Comparison of ENCODE assay signal across 9 mouse cellular contexts in genomic region chr3:83127726-83128448, GRCm38 (mm10). TPM values are rescaled to one million over a fixed set of nuclear protein-coding genes. Genes with fewer than 3 reads are reported as not detected.
DNase-seq lines count a peak whose midpoint lies in the region; ATAC-seq and TF ChIP-seq lines count a peak whose summit lies in the region.
"Had no signal": no experiment of that assay in that cellular context is flagged by ENCODE, and none has a peak within 500 bp of the region (broad histone marks: within the 10 kb centered on the region; RNA-seq: fewer than 3 reads in every experiment).

TSS of gene Dchs2 (plus strand) at chr3:83127948.

- H3K9me3 ChIP-seq in heart, embryonic 15.5 days (replicated peaks): no peaks in the 10 kb centered on the region
- H3K9me3 ChIP-seq in liver, embryonic 13.5 days (replicated peaks): no peaks in the 10 kb centered on the region

- no peaks in the 10 kb centered on the region for H3K36me3 ChIP-seq in heart, embryonic 15.5 days
- H3K36me3 ChIP-seq in liver, embryonic 13.5 days: no peaks in the 10 kb centered on the region

- ATAC-seq in heart, embryonic 15.5 days (replicated peaks; ENCODE audit: insufficient number of reproducible peaks, insufficient read depth, low FRiP score, low read depth): no peak; the same call in 1 of the 2 replicates
- no peak for ATAC-seq in liver, embryonic 13.5 days (ENCODE audit: low read depth)
- ATAC-seq in activated CD4-positive, CD25-positive, alpha-beta regulatory T cell, adult 4 months: no peak

- TF ChIP-seq CTCF in left cerebral cortex, adult 2 months (IDR thresholded peaks at IDR 0.05): no peak

- H3K4me3 ChIP-seq in left cerebral cortex, adult 2 months: peak within 1 kb of the TSS; percentile 50
- H3K4me3 ChIP-seq in heart, embryonic 15.5 days: peak within 1 kb of the TSS; percentile 60
- peak within 1 kb of the TSS; percentile 38 for H3K4me3 ChIP-seq in liver, embryonic 13.5 days (replicated peaks)

- H3K4me1 ChIP-seq in heart, embryonic 15.5 days (replicated peaks): peaks cover 27% of the 10 kb centered on the region
- H3K4me1 ChIP-seq in liver, embryonic 13.5 days (replicated peaks): peaks cover 5% of the 10 kb centered on the region

- peaks cover 64% of the 10 kb centered on the region for H3K27me3 ChIP-seq in heart, embryonic 15.5 days
- peaks cover 66% of the 10 kb centered on the region for H3K27me3 ChIP-seq in liver, embryonic 13.5 days

- H3K9ac ChIP-seq in heart, embryonic 15.5 days: peak within 1 kb of the TSS; percentile 51
- no peak within 1 kb of the TSS for H3K9ac ChIP-seq in liver, embryonic 13.5 days

- under 1% methylated on average over 55 of the region's 55 CpGs for WGBS in heart, embryonic 15.5 days
- WGBS in liver, embryonic 13.5 days (ENCODE audit: insufficient replicate concordance): 1% methylated on average over 55 of the region's 55 CpGs

- no peak within 1 kb of the TSS for H3K27ac ChIP-seq in left cerebral cortex, adult 2 months
- H3K27ac ChIP-seq in heart, embryonic 15.5 days: no peak within 1 kb of the TSS
- no peak within 1 kb of the TSS for H3K27ac ChIP-seq in liver, embryonic 13.5 days
- H3K27ac ChIP-seq: macrophage had no signal

- intact Hi-C loops in left cerebral cortex, adult 2 months (cut with DNase I): loop anchor here (5.0 kb wide), 1 partner anchor 94 kb away; no protein-coding TSS in a partner anchor

- DNase-seq in left cerebral cortex, adult 2 months (ENCODE audit: extremely low spot score in 1 of 2, low spot score in 2 of 2): no peak
- DNase-seq in left cerebral cortex, adult 18-20 months (ENCODE audit: low spot score in 2 of 2): no peak
- peak; percentile 52 for DNase-seq in embryo, embryonic 10.5 days (ENCODE audit: low spot score)
- DNase-seq in liver, embryonic 13.5 days: no peak
- DNase-seq in T-cell, adult 2 months (ENCODE audit: low spot score): no peak
- no peak for DNase-seq in urinary bladder, adult 2 months (ENCODE audit: low spot score)

- H3K4me2 ChIP-seq in heart, embryonic 15.5 days: peak within 1 kb of the TSS; percentile 98
- peak within 1 kb of the TSS; percentile 58 for H3K4me2 ChIP-seq in liver, embryonic 13.5 days

RNA-seq across cellular contexts. Expression of gene Dchs2, which starts in this region (rescaled TPM):
- total RNA-seq in left cerebral cortex, adult 2 months (2021): 1 to 10 TPM; 2.6 to 4.2 TPM
- total RNA-seq in left cerebral cortex, adult 18-20 months (2021): 1 to 10 TPM; 2.8 to 3.1 TPM
- 0.11 and 0.22 TPM in 2 replicates for polyA plus RNA-seq in heart, embryonic 15.5 days (2015; fragmentation: Nextera tagmentation; extraction: Ambion mirVana)
- polyA plus RNA-seq in liver, embryonic 13.5 days (2015; fragmentation: Nextera tagmentation; extraction: Ambion mirVana): 0.01 TPM in 1 of 2 replicates, not detected in the other
- polyA plus RNA-seq in activated CD4-positive, CD25-positive, alpha-beta regulatory T cell, adult 4 months (2017; shearing (Covaris generic)): not detected
- 0.17 and 0.25 TPM in 2 replicates for polyA plus RNA-seq in urinary bladder, adult 2 months (2012; rRNA removed)
- polyA plus RNA-seq: macrophage had no signal
